Mouse (Mus musculus) kidney, adult 2 months (tissue): Measurements from ENCODE around the gene Farsa.

Source experiments
- CTCF ChIP-seq: fragments of 200-500 bp; conservative IDR thresholded peaks from 2 replicates; pipeline ENCODE4 v1.5.1; 2011; ENCODE audit warnings: low read depth, mild to moderate bottlenecking, control low read depth, low read length, moderate library complexity, mixed read lengths; ENCODE audit not compliant: insufficient read depth, insufficient read length
- POLR2A ChIP-seq: fragments of 200-500 bp; IDR thresholded peaks from one replicate; pipeline ENCODE4 v1.6.1; 2011; ENCODE audit warnings: low read depth, low read length, control low read depth

DNA sequence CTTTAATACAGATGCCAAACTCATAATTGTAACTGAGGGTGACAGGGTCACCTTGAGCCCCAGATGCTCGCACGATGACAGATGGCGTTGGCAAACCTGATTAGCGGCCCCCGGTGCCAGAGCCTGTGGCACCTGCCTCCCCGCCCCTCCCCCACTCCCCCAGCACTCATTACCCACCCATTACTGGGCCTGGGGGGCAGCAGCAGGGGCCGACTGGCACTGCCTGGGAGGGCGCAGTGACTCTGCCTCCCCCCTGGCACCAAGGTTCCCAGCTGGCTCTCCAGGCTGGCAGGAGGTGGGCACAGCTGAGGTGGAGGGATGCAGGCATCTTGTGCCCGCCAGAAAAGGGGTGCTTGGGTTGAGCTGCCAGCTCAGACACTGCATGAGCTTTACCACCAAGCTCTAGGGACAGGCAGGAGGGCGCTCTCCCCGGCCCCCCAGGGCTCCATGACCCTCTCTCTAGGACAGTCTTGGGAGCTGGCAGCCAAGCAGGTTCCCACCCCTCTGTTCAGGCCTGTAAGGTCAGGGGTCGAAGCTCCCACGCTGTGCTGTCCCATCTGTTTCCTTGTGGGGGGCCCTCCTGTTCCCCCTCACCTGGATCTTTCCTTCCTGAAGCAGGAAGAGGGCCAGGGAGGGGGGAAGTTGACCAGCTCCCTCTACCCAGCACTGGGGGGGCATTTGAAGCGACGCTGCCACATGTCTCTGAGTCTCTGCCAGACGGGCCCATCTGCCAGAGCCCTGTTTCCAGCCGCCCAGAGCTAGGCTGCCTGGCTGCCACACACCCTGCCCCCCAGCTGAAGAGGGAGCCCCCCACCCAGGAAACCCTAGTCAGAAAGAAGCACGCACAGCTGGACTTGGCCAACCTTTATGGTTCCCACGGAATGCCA, 42.0 kb upstream of the Farsa start:
- no peak for TF ChIP-seq CTCF
- TF ChIP-seq POLR2A, result no peak
